Mouse (Mus musculus): ENCODE measurements around the gene Timm8a1.

GRCm38 (mm10) chrX:134564326-134564725, 22.7 kb upstream of the Timm8a1 start:
- no peak for TF ChIP-seq CTCF (conservative IDR thresholded peaks at IDR 0.05 in 1 of 2, IDR thresholded peaks at IDR 0.05 in 1 of 2; ENCODE audit: low read depth in 2 of 2, low read length in 2 of 2)
- no peak for TF ChIP-seq CHD2 (IDR thresholded peaks at IDR 0.05; ENCODE audit: low read length)
- no peak for TF ChIP-seq MEF2A (IDR thresholded peaks at IDR 0.05; ENCODE audit: borderline replicate concordance, low read depth, low read length)
- no peak for TF ChIP-seq TCF12 (IDR thresholded peaks at IDR 0.05; ENCODE audit: low read depth, low read length)
- no peak for TF ChIP-seq TBP (conservative IDR thresholded peaks at IDR 0.05; ENCODE audit: low read depth, low read length)
- TF ChIP-seq MAFK (IDR thresholded peaks at IDR 0.05; ENCODE audit: insufficient replicate concordance, low read length), result no peak
- TF ChIP-seq MXI1 (IDR thresholded peaks at IDR 0.05; ENCODE audit: low read depth, low read length), result no peak
- TF ChIP-seq JUN (IDR thresholded peaks at IDR 0.05; ENCODE audit: insufficient read depth, low read depth, low read length), result no peak
